Mouse (Mus musculus) hematopoietic multipotent progenitor cell, adult 10-12 weeks (in vitro differentiated cells): ENCODE measurements around the gene Trmt1. TPM values are rescaled to one million over a fixed set of nuclear protein-coding genes. Genes with fewer than 3 reads are reported as not detected.

ENCODE experiments used
- polyA plus RNA-seq: library from polyadenylated mRNA; stranded (reverse); fragments of >175 nt; gene quantifications from 2 replicates; pipeline ENCODE4 v1.2.3, GENCODE M21; 2012; ENCODE audit warnings: low replicate concordance

The Trmt1 gene
- polyA plus RNA-seq = 148 and 293 TPM in 2 replicates

GRCm38 (mm10) chr8:84686191-84687002, at the start of gene Trmt1:
Trmt1 (plus strand) TSS chr8:84686307.

DNA sequence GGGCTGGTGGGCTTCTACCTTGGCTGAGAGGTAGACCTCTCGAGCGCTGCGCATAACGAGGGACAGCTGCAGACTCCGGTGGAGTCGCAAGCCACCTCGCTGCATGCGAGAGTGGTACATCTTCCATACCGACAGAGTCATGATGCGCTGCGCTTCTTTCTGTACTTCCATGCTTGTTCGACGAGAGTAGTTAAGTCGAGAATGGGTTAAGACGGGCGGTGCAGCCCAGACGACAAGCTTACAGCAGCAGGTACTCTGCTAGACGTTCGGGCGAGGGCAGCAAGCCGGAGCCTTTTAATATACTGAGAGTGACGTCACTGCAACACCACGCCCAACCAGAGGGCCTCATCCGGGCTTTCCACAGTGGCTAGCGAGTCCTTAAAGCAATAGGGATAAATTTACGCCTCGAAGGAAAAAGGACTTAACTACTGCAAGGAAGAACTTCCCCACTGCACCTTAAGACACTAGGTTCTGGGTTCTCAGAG, 23.5 kb upstream of the Trmt1 start, which contains the start of gene Ier2:
Gene Ier2 (minus strand): TSS at position 272 of the 485 bp plus-strand sequence.

DNA sequence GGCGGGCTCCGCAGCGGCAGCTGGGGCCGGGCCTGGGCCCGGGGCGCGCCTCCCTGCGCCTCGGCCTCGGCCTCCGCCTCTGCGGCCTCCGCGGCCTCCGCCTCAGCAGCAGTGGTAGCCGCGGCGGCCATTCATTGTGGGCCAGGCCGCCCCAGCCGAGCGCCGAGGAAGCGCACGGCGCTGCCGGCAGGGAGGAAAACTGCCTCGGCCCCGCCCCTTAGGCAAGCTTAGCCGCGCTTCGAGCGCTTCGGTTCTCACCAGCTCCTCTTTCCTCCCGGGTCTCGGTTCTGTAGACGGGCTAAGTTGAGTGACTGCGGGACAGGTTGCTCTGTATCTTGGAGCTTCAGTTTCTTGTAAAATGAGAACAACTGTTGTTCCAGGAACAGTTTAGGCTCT, 1.6 kb downstream of the Trmt1 start, which contains the start of gene Nacc1:
Gene Nacc1 (minus strand): TSS at position 158 of the 396 bp plus-strand sequence.

GRCm38 (mm10) chr8:84700941-84701911, 15.1 kb downstream of the Trmt1 start, which contains the start of gene Lyl1:
Lyl1 (plus strand) TSS chr8:84701457.

DNA sequence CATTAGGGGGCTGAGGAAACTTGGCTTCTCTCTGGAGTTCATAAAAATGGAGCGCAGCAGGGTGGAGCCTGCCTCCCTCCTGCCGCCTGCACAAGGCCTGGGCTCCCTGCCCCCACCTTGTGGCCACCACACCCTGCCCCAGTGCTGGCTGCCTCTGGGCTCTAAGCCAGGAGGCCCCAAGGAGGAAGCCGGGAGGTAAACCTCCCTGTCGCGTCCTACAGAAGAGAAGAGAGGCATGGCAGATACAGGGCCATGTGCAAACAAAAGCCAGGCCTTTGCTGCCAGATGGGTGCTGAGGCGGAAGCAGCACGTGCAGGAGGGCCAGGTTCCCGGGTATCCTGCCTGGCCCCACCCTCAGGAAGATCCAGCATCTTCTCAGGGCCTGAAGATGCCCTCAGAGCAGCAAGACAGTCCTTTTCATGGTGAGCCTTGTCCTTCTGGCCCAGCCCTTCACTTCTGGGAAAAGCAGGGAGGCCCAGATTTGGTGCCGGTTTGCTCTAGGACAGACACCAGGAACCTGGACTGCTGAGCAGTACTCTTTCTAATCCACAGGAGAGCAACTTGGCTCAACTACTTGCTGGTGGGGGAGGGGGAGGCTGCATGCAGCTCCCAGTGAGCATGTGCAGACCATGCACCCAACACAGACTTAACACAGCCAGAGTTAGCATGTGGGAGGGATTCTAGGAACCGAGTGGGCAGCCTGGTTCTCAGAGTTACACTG, 36.9 kb downstream of the Trmt1 start, which contains the start of gene G430095P16Rik:
Gene G430095P16Rik (plus strand): TSS at position 158 of the 721 bp plus-strand sequence.

Other genes starting within 250 kb of the Trmt1 start
- 110 and 415 TPM in 2 replicates for gene Ier2, start 23.5 kb upstream of the Trmt1 start, polyA plus RNA-seq
- 94.0 and 104 TPM in 2 replicates for gene Nacc1, start 1.6 kb downstream of the Trmt1 start, polyA plus RNA-seq
- 180 and 253 TPM in 2 replicates for gene Lyl1, start 15.2 kb downstream of the Trmt1 start, polyA plus RNA-seq
- gene G430095P16Rik, start 36.7 kb downstream of the Trmt1 start, polyA plus RNA-seq = 24.7 and 29.3 TPM in 2 replicates
- 27.0 and 31.4 TPM in 2 replicates for gene Nfix, start 114.0 kb downstream of the Trmt1 start, polyA plus RNA-seq
- 1.8 and 2.7 TPM in 2 replicates for gene Dand5, start 136.5 kb downstream of the Trmt1 start, polyA plus RNA-seq
- gene Gadd45gip1, start 145.2 kb downstream of the Trmt1 start, polyA plus RNA-seq = 27.9 and 40.8 TPM in 2 replicates
- gene Rad23a, start 154.4 kb downstream of the Trmt1 start, polyA plus RNA-seq = 457 and 479 TPM in 2 replicates
- gene Calr, start 160.6 kb downstream of the Trmt1 start, polyA plus RNA-seq = 286 and 333 TPM in 2 replicates
- gene Farsa, start 170.7 kb downstream of the Trmt1 start, polyA plus RNA-seq = 28.3 and 50.1 TPM in 2 replicates
- 12.7 and 13.2 TPM in 2 replicates for gene Syce2, start 185.8 kb downstream of the Trmt1 start, polyA plus RNA-seq
- 22.8 and 49.5 TPM in 2 replicates for gene Gcdh, start 207.6 kb downstream of the Trmt1 start, polyA plus RNA-seq
- gene Klf1, start 215.6 kb downstream of the Trmt1 start, polyA plus RNA-seq = 15.8 and 107 TPM in 2 replicates
- gene Dnase2a, start 222.3 kb downstream of the Trmt1 start, polyA plus RNA-seq = 13.7 and 72.9 TPM in 2 replicates